Mouse (Mus musculus) thymus, postnatal 25 days (tissue): ENCODE measurements at regions not wholly inside any gene's neighbourhood (a gene's known extent, or its start where the extent isn't known, plus 50 kb on each side); places are given as distances from the start of the nearest gene placed in this dataset.

Experiments
- DNase-seq: peaks from one replicate; pipeline ENCODE4 v3.0.0; 2022

- no peak for DNase-seq
Measured at GRCm38 (mm10) chr7:37241781-37242180, 531.7 kb downstream of the Zfp536 start.

GRCm38 (mm10) chr7:37242476-37242875 is 531.0 kb downstream of the Zfp536 start:
- DNase-seq, result no peak

- DNase-seq, result no peak
Measured at GRCm38 (mm10) chr7:37246156-37246555, 527.3 kb downstream of the Zfp536 start.

- no peak for DNase-seq
Measured at GRCm38 (mm10) chr7:37254431-37254830, 519.0 kb downstream of the Zfp536 start.

GRCm38 (mm10) chr7:37255840-37256239 is 517.6 kb downstream of the Zfp536 start:
- no peak for DNase-seq

GRCm38 (mm10) chr7:37259293-37259692 is 514.1 kb downstream of the Zfp536 start:
- DNase-seq, result no peak

- DNase-seq, result no peak
Measured at GRCm38 (mm10) chr7:37262846-37263245, 510.6 kb downstream of the Zfp536 start.

GRCm38 (mm10) chr7:37267404-37267803 is 506.0 kb downstream of the Zfp536 start:
- no peak for DNase-seq

GRCm38 (mm10) chr7:37270841-37271240 is 502.6 kb downstream of the Zfp536 start:
- no peak for DNase-seq

GRCm38 (mm10) chr7:37290018-37290417 is 483.4 kb downstream of the Zfp536 start:
- no peak for DNase-seq

GRCm38 (mm10) chr7:37290493-37291045 is 482.9 kb downstream of the Zfp536 start:
- no peak for DNase-seq

- DNase-seq, result no peak
Measured at GRCm38 (mm10) chr7:37291726-37292125, 481.7 kb downstream of the Zfp536 start.

- DNase-seq, result no peak
Measured at GRCm38 (mm10) chr7:37292554-37292953, 480.9 kb downstream of the Zfp536 start.

GRCm38 (mm10) chr7:37298888-37299287 is 474.6 kb downstream of the Zfp536 start:
- DNase-seq, result no peak

GRCm38 (mm10) chr7:37305463-37305862 is 468.0 kb downstream of the Zfp536 start:
- no peak for DNase-seq

- DNase-seq, result no peak
Measured at GRCm38 (mm10) chr7:37307191-37307590, 466.2 kb downstream of the Zfp536 start.

- no peak for DNase-seq
Measured at GRCm38 (mm10) chr7:37324653-37325052, 448.8 kb downstream of the Zfp536 start.

- DNase-seq, result no peak
Measured at GRCm38 (mm10) chr7:37333451-37333850, 440.0 kb downstream of the Zfp536 start.

- DNase-seq, result no peak
Measured at GRCm38 (mm10) chr7:37335212-37335611, 438.2 kb downstream of the Zfp536 start.

- no peak for DNase-seq
Measured at GRCm38 (mm10) chr7:37336171-37336850, 437.1 kb downstream of the Zfp536 start.

- no peak for DNase-seq
Measured at GRCm38 (mm10) chr7:37336851-37337531, 436.4 kb downstream of the Zfp536 start.

- no peak for DNase-seq
Measured at GRCm38 (mm10) chr7:37337616-37338015, 435.8 kb downstream of the Zfp536 start.

- no peak for DNase-seq
Measured at GRCm38 (mm10) chr7:37338067-37338501, 435.4 kb downstream of the Zfp536 start.

- no peak for DNase-seq
Measured at GRCm38 (mm10) chr7:37342613-37343012, 430.8 kb downstream of the Zfp536 start.
